Mouse (Mus musculus): ENCODE data around the gene Sf3b6. TPM values are rescaled to one million over a fixed set of nuclear protein-coding genes. Genes with fewer than 3 reads are reported as not detected.
A peak's percentile ranks its signal among the peaks of the same experiment; 100 is the strongest.

The Sf3b6 gene
- polyA plus RNA-seq, 1 experiment from 2014 or later: 374 TPM

DNA sequence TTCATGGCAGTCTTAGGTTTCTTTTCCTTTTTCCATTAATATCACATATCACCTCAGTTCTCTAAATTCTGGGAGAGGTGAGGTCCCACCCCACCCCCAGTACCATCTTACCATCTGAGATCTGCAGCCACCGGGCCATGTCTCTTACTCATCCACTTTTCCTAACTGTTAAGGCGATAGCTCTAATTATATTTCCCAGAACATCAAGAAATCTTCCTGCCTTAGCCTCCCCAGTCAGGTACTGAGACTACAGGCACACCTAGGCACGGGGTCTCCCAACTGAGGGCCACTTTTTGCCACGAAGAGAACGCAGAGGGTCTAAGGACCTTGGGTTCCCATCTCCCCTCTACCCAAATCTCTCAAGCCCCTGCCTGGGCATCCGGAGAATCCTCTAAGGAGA is 56.2 kb downstream of the Sf3b6 start:
- no peak overlapping the region for H3K27ac ChIP-seq
- H3K9ac ChIP-seq: 0 out of 2 replicates have a peak overlapping the region, but pooled peaks have one; percentile 49
- 85% methylated on average over 6 of the region's 6 CpGs for WGBS
- peak overlapping the region; percentile 35 for H3K4me3 ChIP-seq (replicated peaks)
- H3K27me3 ChIP-seq: peaks cover 14% of the 10 kb centered on the region
- peaks cover 10% of the 10 kb centered on the region for H3K4me1 ChIP-seq
- ATAC-seq (ENCODE audit: low FRiP score): no peak
- H3K36me3 ChIP-seq (replicated peaks): no peaks in the 10 kb centered on the region; the same call in 1 of the 2 replicates
- peak overlapping the region; percentile 76 for H3K4me2 ChIP-seq
- no peaks in the 10 kb centered on the region for H3K9me3 ChIP-seq

DNA sequence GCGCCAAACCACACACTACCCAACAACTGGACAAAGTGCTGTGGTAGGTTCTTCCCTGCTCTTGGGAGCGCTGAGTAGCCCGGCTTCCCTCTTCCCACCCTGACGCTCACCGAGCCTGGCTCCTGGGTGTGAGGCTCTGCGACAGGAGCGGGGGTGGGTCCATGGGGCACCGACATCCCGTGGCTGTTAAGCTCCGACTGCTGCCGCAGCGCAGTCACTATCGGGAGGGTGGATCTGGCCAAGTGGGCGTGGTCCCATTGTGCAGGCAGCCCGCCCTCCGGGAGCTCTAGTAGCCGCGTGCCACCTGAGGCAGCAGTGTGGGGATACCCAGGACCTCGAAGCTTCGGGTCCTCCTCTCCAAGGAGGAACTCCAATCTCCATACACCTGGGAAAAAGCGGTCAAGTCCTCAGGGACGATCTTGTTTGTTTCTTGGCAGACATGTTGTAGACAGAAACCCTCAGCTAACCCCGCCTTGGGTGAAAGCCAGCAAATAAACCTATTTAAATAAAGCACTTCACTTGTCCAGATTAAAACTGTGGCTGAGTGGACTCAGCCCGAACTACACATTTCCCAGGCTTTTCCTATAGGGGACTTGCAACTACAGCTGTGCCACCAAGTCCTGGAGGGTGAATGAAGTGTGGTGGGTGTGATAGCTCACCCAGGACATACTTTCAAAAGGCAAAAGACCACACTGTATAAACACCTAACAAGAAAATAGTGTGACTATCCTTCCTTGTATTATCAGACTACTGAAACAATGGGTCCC is 57.0 kb downstream of the Sf3b6 start, which contains the start of gene Mfsd2b:
Gene Mfsd2b, minus strand, starts transcription at position 199 of the 767 bp plus-strand sequence.
- H3K9me3 ChIP-seq: no peaks in the 10 kb centered on the region
- H3K4me1 ChIP-seq: peaks cover 10% of the 10 kb centered on the region
- H3K4me2 ChIP-seq: peak within 1 kb of the TSS; percentile 76
- 5% methylated on average over 24 of the region's 24 CpGs for WGBS
- H3K4me3 ChIP-seq (replicated peaks): peak within 1 kb of the TSS; percentile 35
- H3K27ac ChIP-seq: no peak within 1 kb of the TSS
- peak within 1 kb of the TSS; percentile 49 for H3K9ac ChIP-seq
- H3K36me3 ChIP-seq (replicated peaks): peaks cover 5% of the 10 kb centered on the region
- peaks cover 14% of the 10 kb centered on the region for H3K27me3 ChIP-seq
- ATAC-seq (ENCODE audit: low FRiP score): peak; percentile 88

DNA sequence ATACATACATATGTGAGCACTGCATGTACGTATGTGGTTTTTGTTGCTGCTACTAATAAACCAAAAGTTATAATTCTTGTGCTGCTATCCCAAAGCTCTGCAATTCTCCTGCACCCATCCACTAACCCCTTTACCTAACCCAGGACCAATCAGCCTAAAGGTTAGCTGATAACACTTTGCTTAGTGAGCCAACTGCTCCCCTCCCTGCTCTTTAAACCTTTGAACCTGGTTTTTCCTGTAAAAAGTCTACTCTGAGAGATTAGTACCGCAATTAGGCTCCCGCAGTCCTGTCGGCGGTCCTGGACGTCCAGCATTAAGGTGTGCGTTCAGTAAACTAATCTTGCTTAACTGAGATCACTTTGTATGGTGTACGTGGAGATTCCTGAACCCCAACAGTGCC is 58.3 kb downstream of the Sf3b6 start:
- H3K4me2 ChIP-seq: no peak overlapping the region
- WGBS: 75% methylated on average over 8 of the region's 8 CpGs
- H3K9ac ChIP-seq: no peak overlapping the region
- ATAC-seq (ENCODE audit: low FRiP score): no peak
- no peak overlapping the region for H3K4me3 ChIP-seq (replicated peaks)
- H3K36me3 ChIP-seq (replicated peaks): peaks cover 8% of the 10 kb centered on the region
- H3K4me1 ChIP-seq: peaks cover 10% of the 10 kb centered on the region
- H3K9me3 ChIP-seq: no peaks in the 10 kb centered on the region
- H3K27ac ChIP-seq: no peak overlapping the region
- peaks cover 14% of the 10 kb centered on the region for H3K27me3 ChIP-seq

Other genes starting within 250 kb of the Sf3b6 start
- 17.9 and 20.1 TPM in 2 replicates for gene Itsn2, start 224.9 kb upstream of the Sf3b6 start, polyA plus RNA-seq (2016; fragmentation: Nextera tagmentation; extraction: Ambion mirVana)
- gene Gm3625, start 224.6 kb upstream of the Sf3b6 start, polyA plus RNA-seq (2016; fragmentation: Nextera tagmentation; extraction: Ambion mirVana): not detected in 2 replicates
- 0.56 and 0.77 TPM in 2 replicates for gene Fam228a, start 79.1 kb upstream of the Sf3b6 start, polyA plus RNA-seq (2016; fragmentation: Nextera tagmentation; extraction: Ambion mirVana)
- 6.6 and 7.2 TPM in 2 replicates for gene Pfn4, start 48.5 kb upstream of the Sf3b6 start, polyA plus RNA-seq (2016; fragmentation: Nextera tagmentation; extraction: Ambion mirVana)
- 3.2 and 4.1 TPM in 2 replicates for gene Fam228b, start 48.3 kb upstream of the Sf3b6 start, polyA plus RNA-seq (2016; fragmentation: Nextera tagmentation; extraction: Ambion mirVana)
- 6.6 and 6.9 TPM in 2 replicates for gene Fkbp1b, start 24.0 kb downstream of the Sf3b6 start, polyA plus RNA-seq (2016; fragmentation: Nextera tagmentation; extraction: Ambion mirVana)
- gene Wdcp, start 25.8 kb downstream of the Sf3b6 start, polyA plus RNA-seq (2016; fragmentation: Nextera tagmentation; extraction: Ambion mirVana): 19.0 and 20.5 TPM in 2 replicates
- 2.0 and 2.5 TPM in 2 replicates for gene Mfsd2b, start 56.8 kb downstream of the Sf3b6 start, polyA plus RNA-seq (2016; fragmentation: Nextera tagmentation; extraction: Ambion mirVana)
- 38.3 and 43.3 TPM in 2 replicates for gene Ubxn2a, start 90.2 kb downstream of the Sf3b6 start, polyA plus RNA-seq (2016; fragmentation: Nextera tagmentation; extraction: Ambion mirVana)
- 24.0 and 24.9 TPM in 2 replicates for gene Atad2b, start 99.8 kb downstream of the Sf3b6 start, polyA plus RNA-seq (2016; fragmentation: Nextera tagmentation; extraction: Ambion mirVana)